Mouse (Mus musculus) forebrain, embryonic 14.5 days (tissue): ENCODE results near the gene Mtg2. TPM values are rescaled to one million over a fixed set of nuclear protein-coding genes. Genes with fewer than 3 reads are reported as not detected.

Experiments used
- polyA plus RNA-seq: library from polyadenylated mRNA; unstranded; fragments of >200 nt; fragmentation: Nextera tagmentation; extraction: Ambion mirVana; gene quantifications from 2 replicates; pipeline ENCODE4 v1.2.1, GENCODE M21; 2014

The Mtg2 gene
- polyA plus RNA-seq, 1 experiment from 2014 or later, result 34.3 TPM

Other genes starting within 250 kb of the Mtg2 start
- 4.3 and 5.8 TPM in 2 replicates for gene Taf4, start 93.9 kb upstream of the Mtg2 start, polyA plus RNA-seq
- gene Lsm14b, start 45.6 kb upstream of the Mtg2 start, polyA plus RNA-seq, result 17.9 and 29.1 TPM in 2 replicates
- 584 and 804 TPM in 2 replicates for gene Psma7, start 28.2 kb upstream of the Mtg2 start, polyA plus RNA-seq
- gene Ss18l1, start 28.1 kb upstream of the Mtg2 start, polyA plus RNA-seq, result 33.6 and 40.3 TPM in 2 replicates
- 2.1 and 2.2 TPM in 2 replicates for gene Hrh3, start 33.9 kb downstream of the Mtg2 start, polyA plus RNA-seq
- 59.9 and 66.0 TPM in 2 replicates for gene Osbpl2, start 48.7 kb downstream of the Mtg2 start, polyA plus RNA-seq
- 147 and 149 TPM in 2 replicates for gene Adrm1, start 100.9 kb downstream of the Mtg2 start, polyA plus RNA-seq
- gene Lama5, start 155.3 kb downstream of the Mtg2 start, polyA plus RNA-seq, result 2.7 and 3.5 TPM in 2 replicates
- 376 and 523 TPM in 2 replicates for gene Rps21, start 186.8 kb downstream of the Mtg2 start, polyA plus RNA-seq
- 14.5 and 15.0 TPM in 2 replicates for gene Cables2, start 202.9 kb downstream of the Mtg2 start, polyA plus RNA-seq
- not detected in 2 replicates for gene Rbbp8nl, start 219.3 kb downstream of the Mtg2 start, polyA plus RNA-seq